Mouse (Mus musculus): ENCODE data around the gene Tex26.

- no peak for TF ChIP-seq CTCF (IDR thresholded peaks at IDR 0.05; ENCODE audit: control insufficient read depth, insufficient read depth, insufficient read length)
- TF ChIP-seq CEBPB (IDR thresholded peaks at IDR 0.05; ENCODE audit: low read depth): no peak
- no peak for TF ChIP-seq MAX (IDR thresholded peaks at IDR 0.05)
- TF ChIP-seq MYOG (IDR thresholded peaks at IDR 0.05; ENCODE audit: control insufficient read depth, extremely low read depth, insufficient read length): no peak
- TF ChIP-seq USF1 (IDR thresholded peaks at IDR 0.05; ENCODE audit: low read depth): no peak
These were observed 10.6 kb upstream of the Tex26 start for GRCm38 (mm10) chr5:149428810-149429255.

Data from C2C12 (cell line).